Mouse (Mus musculus) CD4-positive helper T cell, adult 2 months (primary cell): ENCODE results near the gene Lrrc3c.
"Not testable (repeated sequence)": the region's sequence is repeated elsewhere in the genome, so short reads cannot be mapped to it uniquely, and the experiment has no call there.

Experiments
- DNase-seq: peaks from one replicate; pipeline ENCODE4 v3.0.0-alpha.2; 2012; ENCODE audit warnings: low read depth, missing footprints, low spot score

Gene Lrrc3c

DNA sequence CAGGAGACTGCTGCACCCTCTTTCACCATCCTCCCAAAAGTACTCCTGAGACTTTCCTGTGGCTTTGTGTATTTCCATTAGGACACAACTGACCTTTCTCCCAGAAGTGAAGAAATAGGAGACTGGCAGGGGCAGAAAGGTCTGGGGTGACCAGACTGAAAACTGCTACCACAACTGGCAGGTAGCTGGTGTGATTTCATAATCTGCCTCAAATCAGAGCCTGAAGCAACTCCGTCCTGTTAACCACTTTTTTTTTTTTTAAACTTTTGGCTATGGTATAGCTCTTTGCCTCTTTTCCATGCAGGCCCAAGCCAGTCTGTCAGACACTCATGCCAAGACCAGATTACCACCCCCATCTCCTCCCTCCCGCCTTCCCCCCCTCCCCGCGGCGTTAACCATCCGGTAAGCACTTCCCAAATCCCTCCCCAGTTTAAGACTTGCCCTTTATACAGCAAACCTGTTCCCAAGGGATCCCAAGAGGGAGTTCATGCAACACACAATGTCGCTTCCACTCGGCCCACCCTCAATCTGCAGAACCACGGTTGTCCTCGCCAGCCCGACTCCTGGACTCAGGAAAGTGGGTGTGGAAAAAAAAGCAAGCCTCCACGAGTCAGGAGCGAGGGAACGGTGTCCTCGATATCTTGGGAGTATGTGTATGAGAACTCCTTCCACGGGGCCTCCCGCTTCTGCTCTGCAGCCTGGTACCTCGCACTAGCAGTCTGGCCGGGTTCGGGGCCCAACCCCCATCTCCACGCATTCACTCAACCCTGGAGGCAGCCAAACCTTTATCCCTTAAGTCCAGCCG, 11.8 kb upstream of the Lrrc3c start:
- no peak for DNase-seq

DNA sequence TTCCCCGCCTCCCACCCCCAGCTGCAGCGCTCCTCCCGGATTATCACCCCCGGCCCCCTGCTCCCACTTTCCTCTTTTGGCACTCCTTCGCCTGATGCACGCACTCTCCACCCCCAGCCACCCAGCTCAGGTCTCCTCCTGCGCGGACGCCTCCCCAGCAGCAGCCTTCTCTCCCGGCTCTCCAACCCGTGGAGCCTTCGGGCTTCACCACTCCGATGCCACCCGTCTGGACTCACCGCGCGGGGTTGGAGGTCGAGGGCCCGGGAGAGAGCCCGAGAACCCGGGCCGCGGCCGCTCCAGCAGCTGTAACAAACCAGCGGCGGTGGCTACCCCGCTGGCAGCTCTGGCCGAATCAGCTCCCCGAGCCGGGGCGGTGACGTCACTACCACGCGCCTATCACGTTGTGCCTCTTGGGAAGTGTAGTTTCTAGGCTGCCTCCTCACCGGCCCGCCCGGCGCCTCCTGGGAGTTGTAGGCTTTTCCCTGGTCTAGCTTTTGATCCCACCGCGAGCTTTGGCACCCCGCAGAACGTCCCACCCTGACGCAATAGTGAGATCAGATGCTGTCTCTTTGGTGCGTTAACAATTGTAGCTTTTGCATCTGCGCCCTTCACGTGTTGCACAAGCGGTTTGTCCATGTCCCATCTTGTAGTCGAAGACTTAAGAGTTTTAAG, 11.1 kb upstream of the Lrrc3c start, which contains the start of gene Ormdl3:
Gene Ormdl3 (minus strand): TSS at position 477 of the 672 bp plus-strand sequence.
- DNase-seq: peak; percentile 96

DNA sequence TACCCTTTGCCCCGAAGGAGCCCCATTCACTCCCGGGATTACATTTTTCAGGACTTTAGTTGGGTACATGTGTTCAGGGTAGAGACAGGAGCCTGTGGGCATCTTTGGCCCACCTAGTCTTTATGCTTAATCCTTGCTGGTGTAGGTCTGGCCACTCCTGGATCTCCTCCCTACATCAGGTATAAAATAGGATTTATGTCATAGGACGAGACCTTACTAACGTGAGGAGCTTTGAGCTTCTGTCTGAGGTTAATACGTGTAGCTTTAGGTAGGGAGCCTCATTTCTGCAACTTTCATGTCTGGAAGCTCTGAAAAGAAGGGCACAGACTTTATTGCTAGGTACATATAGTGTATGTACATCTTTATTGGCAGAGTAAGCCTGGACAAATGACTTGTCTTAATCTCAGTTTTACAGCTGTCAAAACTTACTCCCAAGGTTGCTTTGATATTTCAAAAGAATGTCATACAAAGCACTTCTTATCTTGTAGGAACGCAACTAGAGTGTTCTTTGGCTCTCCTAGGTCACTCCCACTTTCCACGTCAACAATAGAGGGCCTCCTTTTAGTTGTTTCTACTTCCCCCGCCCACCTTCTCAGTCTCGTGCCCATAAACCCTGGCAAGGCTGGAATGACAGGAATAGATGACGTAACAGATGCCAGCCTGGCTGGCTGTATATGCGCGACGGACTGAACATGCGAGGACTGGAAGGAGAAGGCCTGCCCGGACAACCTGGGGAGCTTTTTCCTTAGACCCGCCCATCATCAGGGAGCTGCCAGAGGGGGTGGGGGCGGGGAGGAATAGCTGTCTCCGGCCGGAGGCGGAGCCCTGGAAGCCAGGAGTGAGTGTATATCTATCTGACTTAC, 10.2 kb upstream of the Lrrc3c start:
- peak; percentile 81 for DNase-seq

DNA sequence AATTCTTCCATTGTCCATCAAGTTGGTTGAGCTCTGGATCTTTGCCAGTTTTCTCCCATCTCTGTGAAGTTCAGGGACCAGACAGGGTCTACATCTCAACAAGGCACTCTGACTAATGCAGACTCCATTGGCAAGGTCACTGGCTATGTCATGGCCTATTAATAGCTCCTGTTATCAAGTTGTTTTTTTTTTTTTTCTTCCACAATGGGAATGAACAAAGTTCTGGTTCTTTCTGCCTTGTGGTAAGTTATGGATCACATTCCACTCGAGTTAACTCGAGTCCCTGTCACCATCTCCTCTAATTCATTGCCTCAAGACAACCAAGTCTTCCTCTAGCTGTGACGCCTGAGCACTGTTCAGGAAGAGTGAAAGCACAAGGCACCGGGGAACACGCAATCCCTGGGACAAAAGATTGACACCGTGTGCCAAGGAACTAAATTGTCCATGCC, 9.2 kb upstream of the Lrrc3c start:
- DNase-seq: no peak

DNA sequence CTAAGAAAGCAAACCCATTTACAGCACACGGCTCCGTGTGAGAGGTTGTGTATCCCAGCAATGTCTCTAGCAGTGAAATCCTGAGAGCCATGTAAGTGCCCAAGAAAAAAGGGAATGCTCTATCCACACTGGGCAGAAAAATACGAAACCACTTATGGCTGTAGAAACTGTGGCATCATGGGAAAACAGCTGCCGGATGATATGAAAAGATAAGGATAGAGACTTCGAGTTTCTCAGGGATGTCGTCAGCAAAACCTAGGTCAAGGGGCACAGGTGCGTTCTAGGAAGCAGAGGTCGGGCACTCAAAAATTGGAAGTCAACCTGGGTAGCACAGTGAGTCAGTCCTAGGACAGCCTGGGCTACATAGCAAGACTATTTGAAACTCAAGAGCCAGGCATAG, 8.8 kb upstream of the Lrrc3c start:
- DNase-seq: no peak

DNA sequence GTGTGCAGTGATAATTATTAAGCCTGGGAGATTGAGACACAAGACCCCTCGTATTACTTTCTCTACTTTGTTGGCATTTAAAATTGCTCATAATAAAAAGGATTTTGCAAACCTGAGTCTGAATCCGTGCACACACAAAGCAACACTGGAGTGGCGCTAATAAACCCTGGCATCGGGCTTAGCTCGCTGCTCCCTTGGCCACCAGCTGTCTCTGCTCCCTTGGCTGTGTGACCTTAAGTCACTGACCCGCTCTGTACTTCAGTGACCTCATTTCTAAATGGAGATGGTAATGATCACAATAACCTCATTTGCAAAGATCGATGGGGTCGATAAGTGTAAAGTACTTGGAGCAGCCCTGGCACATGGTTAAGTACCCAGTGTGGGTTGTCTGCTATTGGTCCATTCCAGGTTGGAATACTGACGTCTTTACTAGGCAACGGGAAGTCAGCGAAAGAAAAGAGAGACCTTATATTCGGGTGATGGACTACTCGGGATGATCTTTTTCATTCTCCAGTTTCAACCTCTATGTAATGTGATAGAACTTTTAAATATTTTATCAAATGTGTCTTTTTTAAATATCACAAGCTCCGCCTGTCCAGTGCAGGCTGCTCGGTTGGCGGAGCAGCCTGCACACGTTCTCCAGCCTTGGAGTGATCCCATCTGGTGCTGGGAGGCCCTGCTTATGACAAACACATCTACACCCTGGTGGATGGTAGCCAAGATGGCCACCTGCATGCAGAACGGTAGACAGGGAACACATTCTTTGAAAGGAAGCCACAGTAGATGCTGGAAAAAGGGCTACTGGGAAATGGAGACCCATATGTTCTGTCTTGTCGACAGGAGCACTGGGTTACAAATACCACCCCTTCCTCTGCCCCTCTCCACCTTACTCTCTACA, 7.3 kb upstream of the Lrrc3c start:
- no peak for DNase-seq

DNA sequence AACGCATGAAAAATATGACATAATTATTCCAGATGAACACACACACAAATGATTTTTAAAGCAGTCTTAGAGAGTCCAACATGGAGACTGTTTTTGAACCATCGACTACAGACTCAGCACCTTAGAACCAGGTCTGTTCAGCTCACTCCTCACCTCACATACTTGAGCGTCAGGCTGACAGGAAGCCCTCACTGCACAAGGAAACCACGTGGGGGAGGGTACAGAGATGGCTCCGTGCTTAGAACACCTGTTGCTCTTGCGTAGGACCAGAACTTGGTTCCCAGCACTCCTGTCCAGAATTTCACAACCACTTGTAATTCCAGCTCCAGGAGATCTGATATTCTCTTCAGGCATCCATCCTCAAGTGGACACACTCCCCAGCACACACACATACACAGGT, 3.1 kb upstream of the Lrrc3c start:
- DNase-seq: peak; percentile 58

DNA sequence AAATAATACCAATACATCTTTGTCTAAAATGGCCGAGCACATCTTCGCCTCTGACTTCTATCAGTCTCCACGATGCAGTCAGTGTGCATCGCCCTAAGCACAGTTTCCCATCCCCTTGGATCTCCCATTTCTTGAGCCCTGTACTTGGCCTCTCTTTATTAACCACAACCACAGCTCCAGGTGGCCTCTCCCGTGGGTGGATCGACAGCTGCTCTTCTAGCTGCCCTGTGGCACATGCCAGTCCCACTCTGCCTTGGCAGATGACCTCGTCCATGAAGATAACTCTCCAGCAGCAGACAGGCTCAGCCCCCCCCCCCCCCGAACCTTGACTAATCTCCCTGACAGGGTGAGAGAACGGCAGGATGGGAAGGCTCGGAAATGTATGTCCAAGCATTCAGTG, 2.6 kb upstream of the Lrrc3c start:
- no peak for DNase-seq

DNA sequence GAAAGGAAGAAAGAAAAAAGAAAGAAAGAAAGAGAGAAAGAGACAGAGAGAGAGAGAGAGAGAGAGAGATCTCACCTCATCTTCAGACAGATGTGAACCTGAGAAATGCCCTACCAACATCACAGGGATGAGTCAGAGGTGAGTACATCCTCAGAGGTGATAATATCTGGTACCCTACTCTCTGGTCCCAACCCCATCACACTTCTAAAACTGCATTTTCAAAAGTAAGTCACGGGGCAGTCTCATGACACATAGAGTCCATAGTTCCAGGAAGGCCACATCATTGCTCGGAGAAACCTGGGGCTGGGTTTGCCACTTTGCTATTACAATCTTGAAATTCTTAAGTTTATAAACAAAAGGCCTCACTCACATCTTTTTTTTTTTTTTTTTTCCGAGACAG, 2.1 kb upstream of the Lrrc3c start:
- peak; percentile 50 for DNase-seq

DNA sequence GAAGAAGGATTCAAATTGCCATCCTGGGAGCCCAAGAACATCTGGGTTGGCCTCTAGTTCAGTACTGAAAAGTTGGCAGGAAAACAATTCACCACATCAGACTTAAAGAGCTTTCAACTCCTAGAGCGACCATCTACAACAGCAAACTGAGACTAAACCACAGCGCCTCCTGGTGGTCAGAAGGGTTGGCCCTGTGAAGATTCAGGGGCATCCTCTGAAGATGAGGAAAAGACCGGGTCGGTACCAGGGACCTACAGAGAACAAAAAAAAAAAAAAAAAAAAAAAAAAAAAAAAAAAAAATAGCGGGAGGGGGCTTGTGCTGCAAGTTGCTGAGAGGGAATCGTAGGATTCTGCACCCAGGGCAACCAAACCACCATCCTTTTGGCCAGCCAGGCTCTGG, 728 bp upstream of the Lrrc3c start:
- peak; percentile 86 for DNase-seq

DNA sequence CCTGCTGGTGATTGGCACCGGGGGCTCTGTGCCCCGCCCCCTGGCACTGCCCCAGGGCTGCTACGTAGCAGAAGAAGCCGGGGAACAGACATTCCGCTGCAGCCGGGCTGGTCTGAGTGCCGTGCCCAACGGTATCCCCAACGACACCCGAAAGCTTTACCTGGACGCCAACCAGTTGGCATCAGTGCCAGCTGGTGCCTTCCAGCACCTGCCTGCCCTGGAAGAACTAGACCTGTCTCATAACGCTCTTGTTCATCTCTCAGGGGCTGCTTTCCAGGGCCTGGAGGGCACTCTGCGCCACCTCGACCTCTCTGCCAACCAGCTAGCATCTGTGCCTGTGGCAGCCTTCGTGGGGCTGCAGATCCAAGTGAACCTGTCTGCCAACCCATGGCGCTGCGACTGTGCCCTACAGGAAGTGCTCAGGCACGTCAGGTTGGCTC, 780 bp downstream of the Lrrc3c start:
- no peak for DNase-seq

DNA sequence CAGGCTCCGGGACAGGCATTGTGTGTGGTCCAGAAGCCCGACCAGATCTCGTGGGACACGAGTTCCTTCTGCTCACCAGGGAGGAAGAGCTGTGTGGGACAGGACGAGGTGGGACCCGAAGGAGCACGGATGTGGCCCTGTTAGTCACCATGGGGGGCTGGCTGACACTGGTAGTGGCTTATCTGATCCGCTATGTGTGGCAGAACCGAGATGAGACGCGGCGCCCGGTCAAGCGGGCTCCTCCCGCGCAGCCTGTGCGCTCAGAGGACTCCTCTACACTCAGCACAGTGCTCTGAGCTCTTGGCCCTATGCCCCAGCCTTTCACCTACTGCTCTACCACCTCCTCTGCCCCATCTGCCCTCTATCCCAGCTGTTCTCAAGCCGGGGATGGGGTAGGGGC, 1.2 kb downstream of the Lrrc3c start:
- no peak for DNase-seq

DNA sequence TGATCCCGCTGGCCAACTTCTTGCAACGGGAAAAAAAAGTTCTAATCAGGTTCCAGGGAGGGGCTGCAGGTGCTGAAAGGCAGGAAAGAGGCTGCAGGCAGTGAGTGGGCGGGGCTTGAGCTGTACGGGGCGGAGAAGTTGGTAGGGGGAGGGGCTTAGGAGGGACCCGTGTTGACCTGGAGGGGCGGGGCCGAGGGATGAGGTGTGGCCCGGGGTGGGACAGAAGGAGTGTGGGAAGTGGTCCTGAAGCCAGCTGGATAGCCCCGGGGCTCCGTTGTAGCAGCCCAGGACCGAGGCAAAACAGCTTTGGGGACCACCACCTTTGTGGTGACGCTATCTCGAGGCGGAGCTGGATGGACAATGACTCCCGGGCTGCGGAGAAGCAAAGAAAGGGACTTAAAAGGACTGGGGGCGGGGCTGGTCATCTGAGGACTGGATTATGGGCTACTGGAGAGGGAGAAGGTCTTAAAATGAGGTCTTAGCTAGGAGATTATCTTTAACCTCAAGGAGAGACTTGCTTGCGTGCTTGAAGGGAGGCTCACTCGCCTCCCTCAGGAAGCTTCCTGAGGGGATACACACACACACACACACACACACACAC, 4.1 kb downstream of the Lrrc3c start:
- peak; percentile 29 for DNase-seq

DNA sequence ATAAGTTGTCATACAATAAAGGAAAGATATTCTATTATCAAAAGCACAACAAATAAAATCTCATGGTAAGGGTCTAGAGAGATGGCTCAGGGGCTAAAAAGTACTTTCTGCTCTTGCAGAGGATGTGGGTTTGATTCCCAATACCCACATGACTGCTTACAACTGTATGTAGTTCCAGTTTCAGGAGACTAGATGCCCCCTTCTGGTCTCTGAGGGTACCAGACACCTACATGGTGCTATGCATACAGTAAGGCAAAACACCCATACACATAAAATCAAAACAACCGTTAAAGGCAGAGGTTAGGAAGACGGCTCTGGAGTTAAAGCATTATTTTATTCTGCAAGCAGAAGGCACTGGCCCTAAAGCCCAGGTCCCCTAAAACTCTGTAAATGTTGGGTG, 5.9 kb downstream of the Lrrc3c start:
- DNase-seq: no peak

DNA sequence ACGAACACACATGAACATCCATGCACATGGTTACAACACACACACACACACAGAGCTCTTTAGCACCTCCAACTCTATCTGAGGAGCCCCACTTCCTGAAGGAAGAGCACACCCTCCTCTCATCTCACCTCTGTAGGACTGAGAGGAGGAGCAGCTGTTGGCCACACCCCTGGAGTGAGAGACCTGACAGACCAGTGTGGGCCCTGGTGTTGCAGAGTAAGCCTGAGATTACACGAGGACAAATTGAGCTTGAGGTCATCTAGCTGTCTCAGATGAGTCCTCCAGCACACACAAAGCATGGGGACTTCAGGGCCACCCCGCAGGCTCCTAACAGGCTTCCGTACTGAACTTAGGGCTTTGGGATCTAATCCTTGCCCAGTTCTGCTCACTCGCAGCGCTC, 6.8 kb downstream of the Lrrc3c start:
- not testable (repeated sequence) for DNase-seq

DNA sequence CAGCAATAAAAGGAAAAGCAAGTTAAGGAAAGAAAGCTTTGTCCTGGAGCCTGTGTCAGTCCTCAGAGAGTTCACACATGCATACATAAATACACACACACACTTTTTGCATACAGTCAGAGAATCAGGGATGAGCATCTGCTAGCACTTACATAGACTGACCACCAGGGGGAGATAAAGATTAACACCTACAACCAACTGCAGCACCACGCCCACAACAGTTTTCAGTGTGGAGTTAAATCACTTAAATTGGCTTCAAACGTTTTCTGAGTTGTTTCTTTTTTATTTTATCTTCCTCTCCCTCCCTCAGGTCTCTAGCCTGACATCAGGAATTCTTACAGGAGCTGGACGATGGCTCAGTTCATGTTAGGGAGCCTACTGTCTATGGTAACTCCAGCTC, 8.7 kb downstream of the Lrrc3c start:
- peak; percentile 71 for DNase-seq

DNA sequence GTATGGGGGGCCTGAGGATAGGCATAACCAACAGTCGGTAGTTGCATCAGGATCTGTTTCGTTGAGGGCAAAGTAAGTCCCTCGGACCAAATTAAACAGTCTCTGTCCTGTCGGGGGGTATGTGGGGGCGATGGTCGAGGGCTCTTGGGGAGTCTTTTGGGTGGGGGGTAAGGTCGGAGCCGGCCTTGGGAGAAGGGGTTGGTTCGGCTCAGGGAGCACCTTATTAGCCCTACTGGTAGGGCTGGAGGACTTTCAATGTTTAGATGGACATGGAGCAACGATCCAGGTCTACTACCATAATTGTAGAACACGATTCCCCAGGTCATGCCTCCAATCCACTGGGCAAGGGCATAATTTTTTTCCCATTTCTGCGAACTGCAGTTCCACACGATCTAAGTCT, 22.7 kb downstream of the Lrrc3c start:
- DNase-seq: no peak

DNA sequence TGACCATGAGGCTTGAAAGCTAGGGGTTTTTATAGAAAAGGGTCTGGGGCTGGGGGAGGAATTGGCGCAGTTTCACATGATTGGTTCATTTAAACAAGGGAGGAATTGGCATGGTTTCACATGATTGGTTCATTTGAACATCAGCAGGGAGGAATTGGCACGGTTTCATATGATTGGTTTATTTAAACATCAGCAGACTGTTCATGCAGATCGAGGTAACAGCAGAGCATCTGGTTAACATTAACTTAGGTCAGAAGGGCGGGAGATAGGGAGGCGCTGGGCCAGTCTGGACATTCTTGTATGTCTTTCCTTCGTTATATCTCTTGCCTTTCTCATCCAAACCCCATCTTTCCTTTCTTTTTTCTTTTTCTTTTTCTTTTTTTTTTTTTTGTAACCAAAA, 25.9 kb downstream of the Lrrc3c start:
- not testable (repeated sequence) for DNase-seq

DNA sequence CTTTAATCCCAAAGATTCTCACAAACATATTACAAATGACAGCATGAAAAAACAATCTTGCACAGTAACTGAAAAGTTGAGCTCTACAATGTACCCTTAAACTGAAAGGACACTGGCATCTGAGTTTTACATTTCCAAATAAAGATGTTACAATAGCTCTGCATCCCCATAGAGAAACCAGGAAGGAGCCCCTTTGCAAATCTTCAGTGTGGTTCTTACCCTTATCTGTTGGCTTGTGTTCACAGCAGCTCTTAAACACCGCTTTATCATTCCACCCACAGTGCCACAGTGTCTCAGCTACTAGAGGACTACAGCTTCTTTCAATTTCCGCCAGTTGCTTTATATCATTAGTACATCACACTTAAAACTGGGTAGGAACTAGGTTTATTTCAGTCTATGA, 26.3 kb downstream of the Lrrc3c start:
- not testable (repeated sequence) for DNase-seq

DNA sequence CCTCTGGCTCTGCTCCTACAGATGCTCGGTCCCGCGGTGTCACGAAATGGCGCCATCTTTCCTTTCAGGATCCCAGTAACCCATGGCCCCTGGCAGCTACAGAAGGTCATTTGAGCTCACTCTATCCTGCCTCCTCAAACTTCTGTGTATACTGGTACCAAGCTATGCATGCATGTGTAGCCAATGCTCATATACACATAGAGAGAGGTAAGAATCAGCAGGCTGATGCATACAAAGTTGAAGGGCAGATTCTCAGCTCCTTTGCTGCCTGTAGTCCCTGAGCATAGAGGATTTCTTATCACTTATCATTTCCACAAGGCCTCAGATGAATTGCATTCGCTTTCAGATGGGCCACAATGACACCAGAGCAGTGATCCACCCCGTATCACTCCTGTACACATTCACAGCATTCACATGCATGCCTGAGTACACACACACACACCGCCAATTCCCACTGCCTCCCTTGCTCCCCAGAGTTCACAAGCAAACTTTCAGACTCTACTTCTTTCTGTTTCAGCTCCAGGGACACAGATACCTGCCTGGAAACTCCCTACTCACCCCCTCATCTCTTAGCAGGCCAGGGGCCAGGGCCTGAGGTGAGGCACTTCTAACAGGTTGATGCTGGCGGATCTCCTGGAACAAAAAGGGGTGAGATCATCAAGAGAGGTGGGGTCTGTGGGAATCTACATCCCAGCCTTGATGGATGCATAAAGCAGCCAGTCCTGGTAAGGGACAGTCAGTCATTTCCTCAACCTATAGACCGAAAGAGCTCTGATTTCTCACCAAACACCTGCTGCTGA, 27.7 kb downstream of the Lrrc3c start, which contains the start of the genes Gm12355 and Gsdma3:
Gene Gm12355 (minus strand): TSS at position 51 of the 800 bp plus-strand sequence.
Gene Gsdma3 (plus strand): TSS at position 750 of the 800 bp plus-strand sequence.
- DNase-seq: no peak
